Mouse (Mus musculus) ovary, adult 2 months (tissue): ENCODE measurements around the gene Fam163b. TPM values are rescaled to one million over a fixed set of nuclear protein-coding genes. Genes with fewer than 3 reads are reported as not detected.

Experiments
- polyA plus RNA-seq: library from polyadenylated mRNA; depleted of rRNA; stranded (reverse); fragments of >200 nt; gene quantifications from 2 replicates; pipeline ENCODE4 v1.2.3, GENCODE M21; 2012; rRNA removed

Fam163b gene
- 0.17 and 0.43 TPM in 2 replicates for polyA plus RNA-seq

DNA sequence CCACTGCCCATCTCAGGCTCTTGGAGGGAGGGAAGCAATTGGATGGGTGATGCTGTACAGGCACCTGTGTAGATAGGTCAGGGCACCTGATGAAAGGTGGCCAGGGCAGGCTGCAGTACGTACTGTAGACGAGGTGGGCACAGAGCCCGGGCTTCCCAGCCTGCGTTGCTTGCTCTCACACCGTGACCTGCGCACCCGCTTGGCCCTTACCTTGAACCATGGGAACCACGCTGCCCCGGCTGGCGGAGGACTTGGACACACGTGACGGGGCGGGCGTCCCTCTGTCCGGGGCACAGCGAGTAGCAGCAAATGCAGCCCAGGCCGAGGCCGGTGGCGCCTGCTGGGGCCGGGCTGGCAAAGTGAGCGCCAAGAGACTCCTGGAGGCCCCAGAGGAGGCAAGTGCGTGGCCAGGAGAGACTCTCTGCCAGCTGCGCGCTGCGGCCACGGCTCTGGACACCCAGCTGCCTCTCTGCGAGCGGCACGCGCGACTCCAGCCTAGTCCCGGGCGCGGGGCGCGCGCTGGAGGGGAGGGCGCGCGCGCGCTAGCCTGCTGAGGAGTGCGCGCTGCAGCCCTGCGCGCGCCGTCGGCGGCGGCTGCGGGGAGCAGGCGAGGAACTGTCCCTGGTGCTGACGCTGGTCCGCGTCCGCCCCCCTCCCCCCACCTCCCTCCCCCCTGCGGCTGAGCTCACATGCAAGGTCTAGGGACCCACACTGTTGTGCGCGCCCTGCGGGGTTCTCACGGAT is at the start of gene Fam163b:
Gene Fam163b (minus strand): TSS at position 542 of the 744 bp plus-strand sequence.

DNA sequence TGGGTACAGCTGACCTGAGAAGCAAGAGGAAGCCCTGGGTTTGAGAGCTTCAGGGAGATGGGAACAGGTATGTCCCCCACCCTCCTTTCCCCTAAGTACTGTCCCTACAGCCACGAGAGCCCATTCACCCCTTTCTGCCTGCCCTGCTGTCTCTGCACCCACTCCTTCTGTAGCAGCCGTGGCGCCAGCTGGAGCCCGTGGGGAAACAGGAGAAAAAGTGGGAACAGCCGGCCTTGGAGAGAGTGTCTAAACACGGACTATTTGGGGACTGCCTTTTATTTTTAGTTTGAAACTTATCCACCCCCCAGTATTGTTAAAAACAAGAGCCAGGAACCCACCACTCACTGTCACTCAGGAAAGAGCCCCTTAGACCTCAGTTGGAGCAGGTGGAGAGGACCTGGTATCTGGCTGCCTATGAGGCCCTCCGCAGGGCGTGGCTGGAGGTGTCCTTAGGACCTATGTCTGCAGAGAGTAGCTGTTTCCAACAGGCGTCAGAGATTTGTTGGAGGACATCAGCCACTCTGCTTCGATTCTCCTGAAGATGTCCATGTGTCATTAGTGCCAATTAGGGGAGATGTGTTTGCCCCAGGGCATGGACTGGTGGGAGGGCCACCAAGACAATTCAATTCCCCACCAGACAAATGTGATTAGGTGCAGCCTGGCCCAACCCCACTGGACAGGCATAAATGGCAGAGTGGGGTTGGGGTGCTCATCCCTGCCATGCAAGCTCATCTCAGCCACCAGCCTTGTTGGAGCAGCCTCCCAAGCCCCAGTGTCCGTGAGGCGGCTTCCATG is 22.7 kb upstream of the Fam163b start, which contains the start of gene Dbh:
Gene Dbh (plus strand): TSS at position 438 of the 795 bp plus-strand sequence.

DNA sequence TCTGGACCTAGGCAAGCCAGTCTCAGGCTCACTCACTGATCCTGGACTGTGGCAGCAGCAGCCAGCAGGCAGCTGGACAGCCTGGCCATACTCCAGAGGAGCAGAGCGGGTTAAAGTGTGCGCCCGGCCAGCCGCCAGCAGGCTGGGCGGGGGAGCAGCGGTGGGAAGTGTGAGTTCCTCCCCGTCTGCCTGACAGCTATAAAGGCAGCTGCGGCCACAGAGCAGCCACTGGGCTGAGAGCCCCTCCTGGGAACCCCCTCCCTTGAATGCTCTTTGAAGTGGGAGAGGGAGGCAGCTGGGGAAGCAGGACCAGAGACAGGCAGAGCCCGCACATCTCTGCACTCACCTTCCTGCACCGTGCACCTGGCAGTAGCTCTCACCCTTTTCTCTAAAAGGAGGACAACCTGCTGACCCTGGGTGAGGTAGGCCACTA is 63.1 kb downstream of the Fam163b start, which contains the start of gene Adamtsl2:
Gene Adamtsl2 (plus strand): TSS at position 228 of the 433 bp plus-strand sequence.

DNA sequence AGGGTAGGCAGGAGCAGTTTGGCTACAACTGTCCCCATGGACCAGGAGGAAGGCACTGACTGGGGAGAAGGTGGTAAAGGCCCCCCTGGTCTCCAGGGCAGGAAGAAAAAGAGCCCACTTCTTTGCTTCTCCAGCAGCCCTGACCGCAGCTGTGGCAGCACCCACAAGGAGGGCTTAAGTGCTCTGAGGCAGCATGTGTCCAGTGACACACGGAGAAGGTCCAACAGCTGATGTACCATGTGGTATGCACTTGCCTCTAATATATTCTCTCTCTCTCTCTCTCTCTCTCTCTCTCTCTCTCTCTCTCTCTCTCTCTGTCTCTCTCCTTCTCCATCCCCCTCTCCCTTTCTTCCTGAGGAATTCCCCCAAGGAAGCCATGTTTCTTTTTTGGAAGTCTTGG is 70.3 kb downstream of the Fam163b start, which contains the start of gene Mymk:
Gene Mymk (minus strand): TSS at position 202 of the 400 bp plus-strand sequence.

Other genes starting within 250 kb of the Fam163b start
- 11.4 and 13.5 TPM in 2 replicates for gene Surf6, start 239.6 kb downstream of the Fam163b start, polyA plus RNA-seq
- 55.5 and 58.6 TPM in 2 replicates for gene Med22, start 231.8 kb downstream of the Fam163b start, polyA plus RNA-seq
- 1,025 and 1,306 TPM in 2 replicates for gene Rpl7a, start 231.7 kb downstream of the Fam163b start, polyA plus RNA-seq
- 26.4 and 40.6 TPM in 2 replicates for gene Surf2, start 226.1 kb downstream of the Fam163b start, polyA plus RNA-seq
- gene Surf1, start 226.0 kb downstream of the Fam163b start, polyA plus RNA-seq = 45.5 and 54.3 TPM in 2 replicates
- 519 and 534 TPM in 2 replicates for gene Surf4, start 208.6 kb downstream of the Fam163b start, polyA plus RNA-seq
- 0.26 and 0.33 TPM in 2 replicates for gene Stkld1, start 208.4 kb downstream of the Fam163b start, polyA plus RNA-seq
- gene Rexo4, start 178.1 kb downstream of the Fam163b start, polyA plus RNA-seq = 22.0 and 24.6 TPM in 2 replicates
- gene Adamts13, start 169.1 kb downstream of the Fam163b start, polyA plus RNA-seq = 0.08 and 0.10 TPM in 2 replicates
- 76.5 and 99.4 TPM in 2 replicates for gene Cacfd1, start 132.6 kb downstream of the Fam163b start, polyA plus RNA-seq
- gene Slc2a6, start 114.5 kb downstream of the Fam163b start, polyA plus RNA-seq = 3.9 and 4.7 TPM in 2 replicates
- gene Mymk, start 70.3 kb downstream of the Fam163b start, polyA plus RNA-seq = 0.51 and 1.6 TPM in 2 replicates
- 27.4 and 28.0 TPM in 2 replicates for gene Adamtsl2, start 63.1 kb downstream of the Fam163b start, polyA plus RNA-seq
- 0.36 and 0.51 TPM in 2 replicates for gene Dbh, start 22.7 kb upstream of the Fam163b start, polyA plus RNA-seq
- gene Sardh, start 105.8 kb upstream of the Fam163b start, polyA plus RNA-seq = 53.5 and 59.8 TPM in 2 replicates